In genomic region chr11:62914532-62914931, GRCm38 (mm10) we compare ENCODE assay signal across 9 mouse cellular contexts. TPM values are rescaled to one million over a fixed set of nuclear protein-coding genes. Genes with fewer than 3 reads are reported as not detected.
A peak's percentile ranks its signal among the peaks of the same experiment; 100 is the strongest.
DNase-seq lines count a peak whose midpoint lies in the region; ATAC-seq and TF ChIP-seq lines count a peak whose summit lies in the region.
"Had no signal": no experiment of that assay in that cellular context is flagged by ENCODE, and none has a peak within 500 bp of the region (broad histone marks: within the 10 kb centered on the region; RNA-seq: fewer than 3 reads in every experiment).

No protein-coding gene starts in this region.

- no peaks in the 10 kb centered on the region for H3K9me3 ChIP-seq in embryonic facial prominence, embryonic 11.5 days (replicated peaks; ENCODE audit: control insufficient read depth, low read length)
- no peaks in the 10 kb centered on the region; the same call in 1 of the 2 replicates for H3K9me3 ChIP-seq in embryonic facial prominence, embryonic 10.5 days
- H3K9me3 ChIP-seq in stomach, postnatal 0 days (ENCODE audit: control insufficient read depth, low read length) = no peaks in the 10 kb centered on the region

- no peak for TF ChIP-seq POLR2A in liver, adult 2 months (IDR thresholded peaks at IDR 0.05; ENCODE audit: extremely low read depth, insufficient read depth, low read length)
- no peak for TF ChIP-seq POLR2A in bone marrow macrophage, adult 2 months (IDR thresholded peaks at IDR 0.05; ENCODE audit: borderline replicate concordance, low read depth, low read length)

- no peak overlapping the region for H3K27ac ChIP-seq in embryonic facial prominence, embryonic 11.5 days (replicated peaks; ENCODE audit: low read depth, low read length)
- no peak overlapping the region for H3K27ac ChIP-seq in embryonic facial prominence, embryonic 10.5 days (replicated peaks)
- H3K27ac ChIP-seq in liver, adult 2 months (replicated peaks; ENCODE audit: insufficient read depth, low read depth, low read length) = no peak overlapping the region
- no peak overlapping the region for H3K27ac ChIP-seq in bone marrow macrophage, adult 2 months (ENCODE audit: insufficient read depth, low read depth, low read length)
- no peak overlapping the region for H3K27ac ChIP-seq in stomach, postnatal 0 days (replicated peaks)

- H3K4me1 ChIP-seq in embryonic facial prominence, embryonic 11.5 days (ENCODE audit: control insufficient read depth, insufficient read depth, low read length) = no peaks in the 10 kb centered on the region
- H3K4me1 ChIP-seq in embryonic facial prominence, embryonic 10.5 days = peaks cover 7% of the 10 kb centered on the region
- H3K4me1 ChIP-seq in liver, adult 2 months (ENCODE audit: control insufficient read depth, insufficient read depth, low read length) = peaks cover 3% of the 10 kb centered on the region
- peaks cover 9% of the 10 kb centered on the region for H3K4me1 ChIP-seq in bone marrow macrophage, adult 2 months (ENCODE audit: control insufficient read depth, insufficient read depth, low read length)
- no peaks in the 10 kb centered on the region for H3K4me1 ChIP-seq in stomach, postnatal 0 days (replicated peaks; ENCODE audit: control insufficient read depth, insufficient read depth)

- peak; percentile 37; the same call in 1 of the 2 replicates for TF ChIP-seq CTCF in liver, adult 2 months (IDR thresholded peaks at IDR 0.05; ENCODE audit: low read depth, low read length)
- 0 out of 2 replicates have a peak, but pooled peaks have one; percentile 32 for TF ChIP-seq CTCF in bone marrow macrophage, adult 2 months (IDR thresholded peaks at IDR 0.05; ENCODE audit: low read depth, low read length)
- TF ChIP-seq CTCF in stomach, postnatal 0 days (IDR thresholded peaks at IDR 0.05; ENCODE audit: low read depth) = peak; percentile 64

- H3K4me2 ChIP-seq in embryonic facial prominence, embryonic 11.5 days (ENCODE audit: low read depth, low read length) = no peak overlapping the region
- no peak overlapping the region for H3K4me2 ChIP-seq in stomach, postnatal 0 days (replicated peaks; ENCODE audit: low read depth)

- DNase-seq in embryonic facial prominence, embryonic 11.5 days (ENCODE audit: low spot score) = peak; percentile 35
- no peak for DNase-seq in embryonic facial prominence, embryonic 10.5 days (ENCODE audit: low spot score)
- no peak for DNase-seq in liver, adult 2 months (ENCODE audit: extremely low read depth, low read depth, low spot score)
- no peak for DNase-seq in liver
- DNase-seq in stomach, postnatal 0 days (ENCODE audit: low spot score) = no peak
- no peak for DNase-seq in c-Kit-positive CD71-positive TER-119-positive erythroid progenitor cells, embryonic 14.5 days (ENCODE audit: low spot score)
- DNase-seq in left cerebral cortex, adult 11 months (ENCODE audit: low spot score) = no peak

- TF ChIP-seq EP300 in stomach, postnatal 0 days (optimal IDR thresholded peaks at IDR 0.05) = no peak

- H3K27me3 ChIP-seq in embryonic facial prominence, embryonic 11.5 days (ENCODE audit: control insufficient read depth, insufficient read depth, low read length) = no peaks in the 10 kb centered on the region
- 0 out of 2 replicates have a peak, but pooled peaks cover 5% of the 10 kb centered on the region for H3K27me3 ChIP-seq in embryonic facial prominence, embryonic 10.5 days (replicated peaks; ENCODE audit: low read depth, poor library complexity, severe bottlenecking)
- H3K27me3 ChIP-seq in liver, adult 2 months (ENCODE audit: control insufficient read depth, insufficient read depth, low read length) = 0 out of 2 replicates have a peak, but pooled peaks cover 4% of the 10 kb centered on the region
- no peaks in the 10 kb centered on the region for H3K27me3 ChIP-seq in stomach, postnatal 0 days (ENCODE audit: control insufficient read depth, insufficient read depth, low read length)

- 57% methylated on average over 6 of the region's 6 CpGs for WGBS in embryonic facial prominence, embryonic 11.5 days
- 59% methylated on average over 6 of the region's 6 CpGs for WGBS in embryonic facial prominence, embryonic 10.5 days
- WGBS in liver, adult 2 months = 70% methylated on average over 6 of the region's 6 CpGs
- 62% methylated on average over 6 of the region's 6 CpGs for WGBS in stomach, postnatal 0 days

- H3K36me3 ChIP-seq in embryonic facial prominence, embryonic 11.5 days (replicated peaks; ENCODE audit: control insufficient read depth, insufficient read depth, low read depth, low read length) = no peaks in the 10 kb centered on the region
- no peaks in the 10 kb centered on the region for H3K36me3 ChIP-seq in embryonic facial prominence, embryonic 10.5 days (replicated peaks)
- no peaks in the 10 kb centered on the region for H3K36me3 ChIP-seq in liver, adult 2 months (ENCODE audit: control insufficient read depth, insufficient read depth, low read length)
- no peaks in the 10 kb centered on the region for H3K36me3 ChIP-seq in stomach, postnatal 0 days (ENCODE audit: control insufficient read depth, insufficient read depth, low read length)

- no peak overlapping the region for H3K4me3 ChIP-seq in embryonic facial prominence, embryonic 11.5 days (ENCODE audit: low read depth, low read length)
- H3K4me3 ChIP-seq in embryonic facial prominence, embryonic 10.5 days = no peak overlapping the region
- no peak overlapping the region for H3K4me3 ChIP-seq in liver, adult 2 months (ENCODE audit: insufficient read depth, low read depth, low read length)
- no peak overlapping the region for H3K4me3 ChIP-seq in bone marrow macrophage, adult 2 months (ENCODE audit: insufficient read depth, low read length)
- H3K4me3 ChIP-seq in stomach, postnatal 0 days (ENCODE audit: low read depth, low read length) = no peak overlapping the region

- H3K9ac ChIP-seq in embryonic facial prominence, embryonic 11.5 days (replicated peaks; ENCODE audit: low read length) = no peak overlapping the region
- no peak overlapping the region for H3K9ac ChIP-seq in liver, adult 2 months (ENCODE audit: low read depth, low read length)
- no peak overlapping the region for H3K9ac ChIP-seq in stomach, postnatal 0 days (ENCODE audit: low read length)

- ATAC-seq in embryonic facial prominence, embryonic 11.5 days (replicated peaks; ENCODE audit: insufficient number of reproducible peaks, low FRiP score, low TSS enrichment, low read depth) = no peak
- no peak for ATAC-seq in stomach, postnatal 0 days (ENCODE audit: low FRiP score, low TSS enrichment)

- no peaks in the 10 kb centered on the region for H3K79me2 ChIP-seq in liver, adult 2 months (ENCODE audit: control insufficient read depth, insufficient read depth, low read length)

RNA-seq across cellular contexts. Expression of gene Tvp23b, which starts 35.3 kb away (rescaled TPM):
- 51.1 and 52.7 TPM in 2 replicates for polyA plus RNA-seq in embryonic facial prominence, embryonic 11.5 days (2014; fragmentation: Nextera tagmentation; extraction: Ambion mirVana)
- polyA plus RNA-seq in embryonic facial prominence, embryonic 10.5 days (2016; fragmentation: Nextera tagmentation; extraction: Ambion mirVana) = 45.4 and 50.0 TPM in 2 replicates
- 23.8 and 31.0 TPM in 2 replicates for total RNA-seq in liver, adult 2 months (2014; rRNA removed)
- 10.1 and 12.1 TPM in 2 replicates for polyA plus RNA-seq in liver, adult 2 months (2012; rRNA removed)
- 21.4 and 23.0 TPM in 2 replicates for polyA plus RNA-seq in bone marrow macrophage, adult 2 months (2012; ENCODE audit: insufficient read depth, insufficient read length, missing spikeins)
- polyA plus RNA-seq in stomach, postnatal 0 days (2015; fragmentation: Nextera tagmentation; extraction: Ambion mirVana) = 67.2 and 71.1 TPM in 2 replicates

RNA-seq across cellular contexts. Expression of gene Cdrt4, which starts 36.5 kb away (rescaled TPM):
- not detected in 2 replicates for polyA plus RNA-seq in embryonic facial prominence, embryonic 11.5 days (2014; fragmentation: Nextera tagmentation; extraction: Ambion mirVana)
- polyA plus RNA-seq in embryonic facial prominence, embryonic 10.5 days (2016; fragmentation: Nextera tagmentation; extraction: Ambion mirVana) = 0.29 TPM in 1 of 2 replicates, not detected in the other
- not detected in 2 replicates for total RNA-seq in liver, adult 2 months (2014; rRNA removed)
- not detected in 2 replicates for polyA plus RNA-seq in liver, adult 2 months (2012; rRNA removed)
- not detected in 2 replicates for polyA plus RNA-seq in bone marrow macrophage, adult 2 months (2012; ENCODE audit: insufficient read depth, insufficient read length, missing spikeins)
- 0.15 TPM in 1 of 2 replicates, not detected in the other for polyA plus RNA-seq in stomach, postnatal 0 days (2015; fragmentation: Nextera tagmentation; extraction: Ambion mirVana)
- total RNA-seq: layer of hippocampus, adult 18-20 months had no signal
